Mouse (Mus musculus) gastrocnemius, adult 18-20 months (tissue): Measurements from ENCODE around the gene Tgfbrap1. TPM values are rescaled to one million over a fixed set of nuclear protein-coding genes. Genes with fewer than 3 reads are reported as not detected.
"Not testable (repeated sequence)": the region's sequence is repeated elsewhere in the genome, so short reads cannot be mapped to it uniquely, and the experiment has no call there.

Experiments used
- DNase-seq: peaks from one replicate; pipeline ENCODE4 v3.0.0; 2021; ENCODE audit warnings: low spot score
- microRNA-seq: library from miRNA; unstranded; fragments of <30 nt; microRNA quantifications from one replicate; pipeline ENCODE4 v1.2.0, GENCODE M21; 2021
- total RNA-seq, 2 experiments: library from RNA; stranded (reverse); gene quantifications; 2 replicates each; pipeline ENCODE4 v1.2.3; 2021

Gene Tgfbrap1
- total RNA-seq, 2 experiments from 2014 or later: 13.4 TPM

DNA sequence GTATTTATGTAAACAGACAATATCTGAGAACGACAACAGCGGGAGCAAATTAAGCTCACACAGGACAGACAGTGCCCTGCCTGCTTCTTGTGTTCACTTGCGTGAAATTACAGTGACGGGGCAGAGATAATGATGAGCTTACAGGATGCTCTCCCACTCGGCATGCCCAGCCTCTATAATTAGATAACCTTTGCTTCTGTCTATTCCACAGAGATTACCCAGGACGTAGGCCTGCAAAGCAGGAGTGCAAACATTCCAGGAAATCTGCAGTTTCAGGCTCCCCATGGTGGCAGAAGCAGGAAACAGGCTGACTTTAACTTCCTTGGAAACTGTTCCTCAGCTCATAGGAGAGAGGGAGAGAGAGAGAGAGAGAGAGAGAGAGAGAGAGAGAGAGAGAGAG, 56.2 kb downstream of the Tgfbrap1 start:
- no peak for DNase-seq

DNA sequence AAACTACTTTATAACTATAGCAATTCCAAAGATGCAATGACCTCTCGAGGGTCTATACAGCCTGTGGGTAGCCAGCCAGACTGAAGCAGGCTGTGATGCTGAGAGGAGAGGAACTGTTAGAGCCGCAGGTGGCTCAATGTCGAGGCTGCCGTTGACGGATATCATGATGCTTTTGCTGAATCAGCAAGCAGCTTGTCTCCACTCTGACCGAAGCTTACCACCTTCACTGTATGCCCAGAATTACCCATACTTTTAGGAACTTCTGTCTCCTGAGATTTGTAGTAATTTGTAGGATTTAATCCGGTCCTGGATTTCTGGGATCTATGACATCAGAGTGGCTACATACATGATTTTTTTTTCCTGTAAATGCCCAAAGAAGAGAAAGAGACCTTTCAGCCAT, 62.4 kb downstream of the Tgfbrap1 start:
- DNase-seq: no peak

DNA sequence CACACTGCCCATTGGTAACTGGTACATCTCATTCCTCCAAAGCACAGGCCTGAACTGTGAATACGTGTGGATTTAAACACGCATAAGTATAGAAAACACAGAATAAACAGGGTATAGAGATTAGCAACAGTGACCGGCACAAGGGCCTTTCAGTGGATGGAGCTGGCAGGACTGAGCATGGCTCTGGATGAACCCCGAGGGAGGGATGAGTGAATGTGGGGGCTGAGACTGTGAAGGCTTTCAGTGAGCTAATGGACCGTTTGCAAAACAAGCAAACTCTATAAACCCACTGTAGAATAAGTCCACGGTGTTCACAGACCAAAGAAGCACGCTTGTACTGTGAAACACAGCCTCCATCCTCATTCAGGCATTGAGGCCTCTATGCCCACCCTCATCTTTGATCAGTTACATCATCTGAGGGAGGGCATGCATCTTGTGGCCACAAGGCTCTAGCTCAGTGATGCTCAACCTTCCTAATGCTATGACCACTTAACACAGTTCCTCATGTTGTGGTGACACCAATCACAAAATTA, 83.2 kb downstream of the Tgfbrap1 start:
- not testable (repeated sequence) for DNase-seq

DNA sequence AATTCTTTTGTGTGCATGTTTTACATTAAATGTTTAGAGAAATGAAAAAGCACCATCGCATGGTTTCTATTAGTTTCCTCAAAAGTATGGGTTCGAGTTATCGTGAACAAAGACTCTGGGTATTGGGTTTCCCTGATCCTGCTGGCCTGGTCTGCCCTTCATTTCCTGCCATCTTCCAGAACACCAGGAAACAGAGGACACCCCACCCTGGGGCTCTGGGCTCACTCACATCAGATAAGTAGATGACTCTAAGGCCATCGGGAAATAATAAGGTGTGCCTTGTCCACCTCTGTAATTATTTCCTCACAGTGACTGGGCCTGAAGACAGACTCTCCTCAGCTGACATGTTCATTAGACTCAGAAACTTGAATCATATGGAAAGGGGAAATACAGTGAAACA, 88.0 kb downstream of the Tgfbrap1 start:
- DNase-seq: no peak

DNA sequence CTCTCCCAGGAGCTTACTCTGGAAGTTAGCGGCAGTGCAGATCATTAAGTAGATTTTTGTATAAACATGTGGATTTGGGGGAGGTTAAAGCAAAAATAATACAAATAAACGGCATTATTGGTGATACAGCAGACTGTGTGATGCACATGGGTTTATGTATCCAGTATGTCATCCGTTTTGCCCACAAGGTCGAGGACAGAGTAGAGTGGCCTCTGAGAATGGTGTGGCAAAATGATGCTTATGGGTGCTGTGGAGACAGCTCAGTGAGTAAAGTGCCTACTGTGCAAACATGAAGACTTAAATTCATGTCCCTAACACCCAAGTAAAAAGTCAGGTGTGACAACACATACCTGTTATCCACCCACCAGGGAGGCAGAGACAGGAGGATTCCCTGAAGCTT, 91.9 kb downstream of the Tgfbrap1 start:
- DNase-seq: no peak

DNA sequence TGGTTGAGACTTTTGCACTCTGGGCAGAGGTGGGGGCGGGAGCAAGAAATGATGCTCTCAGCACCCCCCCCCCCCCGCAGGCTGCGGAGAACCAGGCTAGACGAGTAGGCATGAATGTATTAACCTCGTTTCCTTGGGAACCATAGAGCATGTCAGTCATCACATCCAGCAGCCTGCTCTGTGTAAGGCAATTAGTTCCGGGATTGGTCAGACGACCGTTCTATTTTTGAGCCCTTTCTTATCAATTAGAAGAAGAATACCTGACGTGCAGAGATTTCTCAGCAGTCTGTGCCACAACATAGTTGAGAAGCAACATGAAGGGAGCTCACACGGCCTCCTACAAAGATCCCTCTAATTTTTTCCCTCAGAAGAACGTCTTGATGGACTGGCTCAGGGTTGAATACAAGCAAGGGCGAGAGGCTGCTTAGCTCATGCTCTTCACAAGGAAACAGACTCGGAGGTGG, 92.4 kb downstream of the Tgfbrap1 start:
- no peak for DNase-seq

Small RNA genes within 50 kb of the gene (microRNA-seq; reads per million reads assigned to microRNA genes)
- gene Gm24001: not detected

Other genes with a start within 250 kb of the Tgfbrap1 start
- 10 to 100 TPM; 45.8 to 50.8 TPM for gene Mrps9, start 247.4 kb downstream of the Tgfbrap1 start, total RNA-seq
- not detected for gene Gpr45, start 145.8 kb downstream of the Tgfbrap1 start, total RNA-seq
- 10 to 100 TPM; 16.1 to 18.8 TPM for gene AI597479, start 73 bp upstream of the Tgfbrap1 start, total RNA-seq
- 1 to 10 TPM; 4.4 to 6.7 TPM for gene Fhl2, start 98.3 kb upstream of the Tgfbrap1 start, total RNA-seq